Mouse (Mus musculus): ENCODE measurements around the gene Zfp36. TPM values are rescaled to one million over a fixed set of nuclear protein-coding genes. Genes with fewer than 3 reads are reported as not detected.

The Zfp36 gene
- polyA plus RNA-seq (2014; fragmentation: Illumina TruSeq; extraction: RNeasy Lipid Tissue Mini Kit (QIAGEN cat#74804); ENCODE audit: low read depth, low replicate concordance) = 24.9 TPM

GRCm38 (mm10) chr7:28380237-28381016, at the start of gene Zfp36:
Gene Zfp36, minus strand, starts transcription at chr7:28380253.

GRCm38 (mm10) chr7:28392429-28393271, 12.6 kb upstream of the Zfp36 start, which contains the start of the genes Med29 and Paf1:
Gene Med29, minus strand, starts transcription at chr7:28392708.
Gene Paf1, plus strand, starts transcription at chr7:28392951.

DNA sequence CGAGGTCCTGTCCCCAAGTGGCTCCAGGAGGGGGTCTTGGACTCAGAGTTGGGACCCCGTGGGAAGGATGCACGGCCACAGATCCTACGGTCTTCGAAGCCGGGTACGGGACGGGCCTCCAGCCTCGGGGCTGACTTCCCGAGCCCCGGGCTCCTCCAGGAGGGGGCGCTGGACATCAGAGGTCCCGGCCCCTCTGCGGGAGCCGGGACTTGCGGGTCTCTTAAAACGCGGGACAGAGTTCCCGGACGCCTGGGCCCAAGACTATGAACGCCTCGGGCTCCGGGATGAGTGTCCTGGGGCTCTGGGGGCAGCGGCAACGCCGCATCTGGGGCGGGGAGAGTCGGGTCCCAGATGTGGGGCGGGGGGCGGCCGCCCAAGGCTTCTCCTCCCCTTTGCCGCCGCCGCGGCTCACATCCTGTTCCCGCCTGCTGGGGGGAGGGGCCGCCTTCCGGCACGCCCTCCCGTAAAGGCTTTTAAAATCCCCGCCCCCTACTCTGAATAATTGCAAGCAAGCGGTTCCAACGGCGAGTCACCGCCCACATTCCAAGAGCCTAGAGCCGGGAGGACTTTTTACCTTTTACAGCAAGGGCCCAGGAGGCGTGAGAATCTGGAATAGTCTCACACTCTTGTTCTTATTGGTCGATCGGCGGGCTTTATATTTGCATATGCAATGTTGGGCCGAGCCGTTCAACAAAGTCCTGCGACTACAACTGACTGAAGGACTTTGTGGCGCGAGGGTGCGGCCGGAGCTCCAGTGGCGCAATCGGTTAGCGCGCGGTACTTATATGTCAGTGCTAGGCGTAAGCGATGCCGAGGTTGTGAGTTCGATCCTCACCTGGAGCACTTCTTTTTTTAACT, 7.6 kb downstream of the Zfp36 start, which contains the start of gene Plekhg2:
Gene Plekhg2, minus strand, starts transcription at position 349 of the 858 bp plus-strand sequence.

GRCm38 (mm10) chr7:28350155-28350883, 29.7 kb downstream of the Zfp36 start, which contains the start of gene Rps16:
Gene Rps16, plus strand, starts transcription at chr7:28350652.

DNA sequence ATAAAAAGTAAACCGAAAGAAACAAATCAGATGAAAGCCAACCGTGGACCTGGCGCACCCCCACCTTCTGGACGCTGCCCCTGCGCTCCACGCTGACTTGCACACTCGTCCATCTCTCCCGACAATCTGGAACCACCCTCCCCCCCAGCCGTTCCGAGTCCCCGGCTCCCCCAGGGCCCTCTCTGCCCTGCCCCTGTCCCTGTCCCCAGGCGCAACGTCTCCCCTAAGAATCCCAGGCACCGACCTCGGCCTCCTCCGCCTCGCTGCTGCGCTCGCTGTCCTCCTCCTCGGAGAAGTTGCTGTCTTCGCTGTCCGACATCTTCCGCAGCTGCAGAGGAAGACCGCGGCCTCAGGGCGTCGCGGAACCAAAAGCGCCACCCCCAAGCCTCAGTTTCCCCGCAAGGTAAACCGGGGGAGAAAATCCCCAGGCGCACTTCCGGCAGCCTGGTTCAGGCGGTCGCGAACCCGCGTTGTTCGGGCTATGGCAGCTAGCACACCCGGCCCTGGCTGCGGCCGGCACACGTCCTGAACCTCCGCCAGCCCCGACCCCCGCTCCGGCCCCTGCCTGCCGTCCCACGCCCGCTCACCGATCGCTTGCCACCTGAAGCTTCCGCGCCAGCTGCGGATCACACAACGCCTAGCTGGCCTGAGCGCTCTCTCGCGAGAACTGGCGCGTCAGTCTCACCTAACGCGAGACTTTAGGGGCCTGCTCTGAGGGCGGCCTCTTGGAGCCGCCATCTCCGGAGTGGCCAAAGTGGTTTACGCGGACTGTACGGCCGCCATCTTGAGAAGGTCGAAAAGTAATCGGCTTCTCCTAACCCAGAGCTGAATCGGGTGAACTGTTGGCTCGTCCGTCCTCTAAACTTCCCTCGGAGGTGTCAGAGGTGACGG, 41.7 kb downstream of the Zfp36 start, which contains the start of gene Supt5:
Gene Supt5, minus strand, starts transcription at position 639 of the 891 bp plus-strand sequence.

Other genes starting within 250 kb of the Zfp36 start
- gene Fbl, start 210.5 kb downstream of the Zfp36 start, polyA plus RNA-seq (2014; fragmentation: Illumina TruSeq; extraction: RNeasy Lipid Tissue Mini Kit (QIAGEN cat#74804); ENCODE audit: low read depth, low replicate concordance) = 49.5 TPM
- 19.2 TPM for gene Dyrk1b, start 200.8 kb downstream of the Zfp36 start, polyA plus RNA-seq (2014; fragmentation: Illumina TruSeq; extraction: RNeasy Lipid Tissue Mini Kit (QIAGEN cat#74804); ENCODE audit: low read depth, low replicate concordance)
- 11.6 TPM for gene Eid2, start 112.4 kb downstream of the Zfp36 start, polyA plus RNA-seq (2014; fragmentation: Illumina TruSeq; extraction: RNeasy Lipid Tissue Mini Kit (QIAGEN cat#74804); ENCODE audit: low read depth, low replicate concordance)
- gene Eid2b, start 102.5 kb downstream of the Zfp36 start, polyA plus RNA-seq (2014; fragmentation: Illumina TruSeq; extraction: RNeasy Lipid Tissue Mini Kit (QIAGEN cat#74804); ENCODE audit: low read depth, low replicate concordance) = 12.3 TPM
- gene Selenov, start 89.1 kb downstream of the Zfp36 start, polyA plus RNA-seq (2014; fragmentation: Illumina TruSeq; extraction: RNeasy Lipid Tissue Mini Kit (QIAGEN cat#74804); ENCODE audit: low read depth, low replicate concordance) = not detected
- gene Dll3, start 78.0 kb downstream of the Zfp36 start, polyA plus RNA-seq (2014; fragmentation: Illumina TruSeq; extraction: RNeasy Lipid Tissue Mini Kit (QIAGEN cat#74804); ENCODE audit: low read depth, low replicate concordance) = not detected
- 51.5 TPM for gene Timm50, start 68.2 kb downstream of the Zfp36 start, polyA plus RNA-seq (2014; fragmentation: Illumina TruSeq; extraction: RNeasy Lipid Tissue Mini Kit (QIAGEN cat#74804); ENCODE audit: low read depth, low replicate concordance)
- 59.3 TPM for gene Supt5, start 41.5 kb downstream of the Zfp36 start, polyA plus RNA-seq (2014; fragmentation: Illumina TruSeq; extraction: RNeasy Lipid Tissue Mini Kit (QIAGEN cat#74804); ENCODE audit: low read depth, low replicate concordance)
- 485 TPM for gene Rps16, start 29.6 kb downstream of the Zfp36 start, polyA plus RNA-seq (2014; fragmentation: Illumina TruSeq; extraction: RNeasy Lipid Tissue Mini Kit (QIAGEN cat#74804); ENCODE audit: low read depth, low replicate concordance)
- gene Plekhg2, start 7.7 kb downstream of the Zfp36 start, polyA plus RNA-seq (2014; fragmentation: Illumina TruSeq; extraction: RNeasy Lipid Tissue Mini Kit (QIAGEN cat#74804); ENCODE audit: low read depth, low replicate concordance) = 18.8 TPM
- 27.4 TPM for gene Med29, start 12.5 kb upstream of the Zfp36 start, polyA plus RNA-seq (2014; fragmentation: Illumina TruSeq; extraction: RNeasy Lipid Tissue Mini Kit (QIAGEN cat#74804); ENCODE audit: low read depth, low replicate concordance)
- 87.3 TPM for gene Paf1, start 12.7 kb upstream of the Zfp36 start, polyA plus RNA-seq (2014; fragmentation: Illumina TruSeq; extraction: RNeasy Lipid Tissue Mini Kit (QIAGEN cat#74804); ENCODE audit: low read depth, low replicate concordance)
- 6.0 TPM for gene Gmfg, start 57.2 kb upstream of the Zfp36 start, polyA plus RNA-seq (2014; fragmentation: Illumina TruSeq; extraction: RNeasy Lipid Tissue Mini Kit (QIAGEN cat#74804); ENCODE audit: low read depth, low replicate concordance)
- 0.94 TPM for gene Lrfn1, start 71.7 kb upstream of the Zfp36 start, polyA plus RNA-seq (2014; fragmentation: Illumina TruSeq; extraction: RNeasy Lipid Tissue Mini Kit (QIAGEN cat#74804); ENCODE audit: low read depth, low replicate concordance)
- not detected for gene Ifnl2, start 130.2 kb upstream of the Zfp36 start, polyA plus RNA-seq (2014; fragmentation: Illumina TruSeq; extraction: RNeasy Lipid Tissue Mini Kit (QIAGEN cat#74804); ENCODE audit: low read depth, low replicate concordance)
- not detected for gene Ifnl3, start 142.6 kb upstream of the Zfp36 start, polyA plus RNA-seq (2014; fragmentation: Illumina TruSeq; extraction: RNeasy Lipid Tissue Mini Kit (QIAGEN cat#74804); ENCODE audit: low read depth, low replicate concordance)
- gene Sycn, start 160.6 kb upstream of the Zfp36 start, polyA plus RNA-seq (2014; fragmentation: Illumina TruSeq; extraction: RNeasy Lipid Tissue Mini Kit (QIAGEN cat#74804); ENCODE audit: low read depth, low replicate concordance) = not detected
- gene Nccrp1, start 167.0 kb upstream of the Zfp36 start, polyA plus RNA-seq (2014; fragmentation: Illumina TruSeq; extraction: RNeasy Lipid Tissue Mini Kit (QIAGEN cat#74804); ENCODE audit: low read depth, low replicate concordance) = not detected
- gene Samd4b, start 217.9 kb upstream of the Zfp36 start, polyA plus RNA-seq (2014; fragmentation: Illumina TruSeq; extraction: RNeasy Lipid Tissue Mini Kit (QIAGEN cat#74804); ENCODE audit: low read depth, low replicate concordance) = 22.0 TPM
- gene Pak4, start 217.9 kb upstream of the Zfp36 start, polyA plus RNA-seq (2014; fragmentation: Illumina TruSeq; extraction: RNeasy Lipid Tissue Mini Kit (QIAGEN cat#74804); ENCODE audit: low read depth, low replicate concordance) = 6.9 TPM

Data from heart, adult 10 weeks (tissue).